Mouse (Mus musculus): ENCODE results near the gene Itih1. TPM values are rescaled to one million over a fixed set of nuclear protein-coding genes. Genes with fewer than 3 reads are reported as not detected.
A peak's percentile ranks its signal among the peaks of the same experiment; 100 is the strongest.

Itih1 gene
- polyA plus RNA-seq (2012; ENCODE audit: insufficient read depth, low replicate concordance) = 0.20 TPM in 1 of 2 replicates, not detected in the other

DNA sequence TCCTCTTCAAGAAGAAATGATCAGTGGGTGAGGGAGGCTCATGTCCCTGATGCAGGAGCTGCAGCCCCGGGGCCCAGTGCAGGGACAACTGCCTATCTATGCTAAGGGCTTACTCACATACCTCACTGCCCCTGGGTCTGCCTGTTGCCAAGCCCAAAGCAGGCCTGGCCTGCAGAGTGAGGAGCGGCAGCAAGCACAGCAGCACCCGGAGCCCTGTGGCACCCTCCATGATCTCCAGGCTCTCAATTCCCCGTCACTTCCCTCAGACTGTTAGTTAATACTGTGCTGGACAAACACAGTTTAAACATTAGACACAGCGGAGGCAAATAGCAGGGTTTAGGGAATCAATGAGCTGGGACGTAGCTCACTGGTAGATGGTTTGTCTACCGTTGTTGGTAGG is at the start of gene Itih1:
TSS of gene Itih1 (minus strand) at position 252 of the 400 bp plus-strand sequence.
- no peak for TF ChIP-seq FLI1 (IDR thresholded peaks at IDR 0.05; ENCODE audit: low read length)
- TF ChIP-seq GATA1 (IDR thresholded peaks at IDR 0.05; ENCODE audit: borderline replicate concordance, low read length) = no peak
- Histone ChIP-seq H3K4me3 (replicated peaks) (peak within 1 kb of the TSS; percentile 44), H3K27me3 (replicated peaks) (peaks cover 31% of the 10 kb centered on the region), H3K9me3 (peaks cover 5% of the 10 kb centered on the region), H3K36me3 (replicated peaks; ENCODE audit: low read length) (no peaks in the 10 kb centered on the region), H3K4me1 (peaks cover 59% of the 10 kb centered on the region)

DNA sequence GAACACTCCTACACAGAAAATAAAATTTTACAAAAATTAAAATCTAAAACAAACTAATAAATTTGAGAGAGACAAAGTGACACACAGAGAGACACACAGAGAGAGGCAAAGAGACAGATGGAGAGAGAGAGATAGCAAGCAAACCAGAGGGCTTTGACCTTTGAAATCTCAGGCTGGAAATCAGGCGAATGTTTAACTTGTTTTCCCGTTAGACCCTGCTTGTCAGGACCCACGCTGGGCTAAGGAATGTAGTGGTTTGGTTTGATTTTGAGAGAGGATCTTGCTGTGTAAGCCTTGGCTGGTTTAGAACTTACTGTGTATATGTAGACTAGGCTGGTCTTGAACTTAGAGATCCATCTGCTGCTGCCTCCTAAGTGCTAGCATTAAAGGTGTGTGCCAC is 33.1 kb upstream of the Itih1 start:
- Histone ChIP-seq H3K4me3 (replicated peaks) (no peak overlapping the region), H3K36me3 (replicated peaks; ENCODE audit: low read length) (peaks cover 54% of the 10 kb centered on the region), H3K9me3 (no peaks in the 10 kb centered on the region), H3K4me1 (peaks cover 11% of the 10 kb centered on the region), H3K27me3 (replicated peaks) (no peaks in the 10 kb centered on the region)
- TF ChIP-seq FLI1 (IDR thresholded peaks at IDR 0.05; ENCODE audit: low read length) (no peak), GATA1 (IDR thresholded peaks at IDR 0.05; ENCODE audit: borderline replicate concordance, low read length) (no peak)

- Histone ChIP-seq H3K4me1 (peaks cover 11% of the 10 kb centered on the region), H3K36me3 (replicated peaks; ENCODE audit: low read length) (peaks cover 60% of the 10 kb centered on the region), H3K4me3 (replicated peaks) (no peak overlapping the region), H3K27me3 (replicated peaks) (no peaks in the 10 kb centered on the region), H3K9me3 (no peaks in the 10 kb centered on the region)
- TF ChIP-seq FLI1 (IDR thresholded peaks at IDR 0.05; ENCODE audit: low read length) (no peak), GATA1 (IDR thresholded peaks at IDR 0.05; ENCODE audit: borderline replicate concordance, low read length) (no peak)
These were observed 31.1 kb upstream of the Itih1 start for GRCm38 (mm10) chr14:30974204-30974603.

- H3K36me3 ChIP-seq (replicated peaks; ENCODE audit: low read length) = peaks cover 54% of the 10 kb centered on the region
- no peak overlapping the region for H3K4me3 ChIP-seq (replicated peaks)
- no peaks in the 10 kb centered on the region for H3K27me3 ChIP-seq (replicated peaks)
- H3K4me1 ChIP-seq = peaks cover 12% of the 10 kb centered on the region
- H3K9me3 ChIP-seq = no peaks in the 10 kb centered on the region
- no peak for TF ChIP-seq FLI1 (IDR thresholded peaks at IDR 0.05; ENCODE audit: low read length)
- TF ChIP-seq GATA1 (IDR thresholded peaks at IDR 0.05; ENCODE audit: borderline replicate concordance, low read length) = no peak
These were observed 17.3 kb upstream of the Itih1 start for GRCm38 (mm10) chr14:30960366-30960765.

DNA sequence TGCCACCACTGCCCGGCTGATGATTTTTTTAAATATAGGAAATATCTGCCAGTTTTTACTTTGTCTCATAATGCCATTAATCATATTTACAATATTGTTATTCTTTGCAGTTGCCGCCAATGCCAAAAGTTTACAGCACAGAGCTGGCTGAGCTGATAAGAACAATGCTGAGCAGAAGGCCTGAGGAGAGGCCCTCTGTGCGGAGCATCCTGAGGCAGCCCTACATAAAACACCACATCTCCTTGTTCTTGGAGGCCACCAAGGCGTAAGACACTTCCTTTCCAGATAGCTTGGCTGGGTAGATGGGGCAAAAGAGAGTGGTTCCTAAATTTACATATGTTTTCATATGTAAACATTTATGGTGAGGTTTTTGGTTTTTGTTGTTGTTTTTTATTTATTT is 15.9 kb upstream of the Itih1 start:
- H3K4me1 ChIP-seq = peaks cover 12% of the 10 kb centered on the region
- no peaks in the 10 kb centered on the region for H3K27me3 ChIP-seq (replicated peaks)
- no peak overlapping the region for H3K4me3 ChIP-seq (replicated peaks)
- H3K36me3 ChIP-seq (replicated peaks; ENCODE audit: low read length) = peaks cover 55% of the 10 kb centered on the region
- H3K9me3 ChIP-seq = no peaks in the 10 kb centered on the region
- TF ChIP-seq GATA1 (IDR thresholded peaks at IDR 0.05; ENCODE audit: borderline replicate concordance, low read length) = no peak
- TF ChIP-seq FLI1 (IDR thresholded peaks at IDR 0.05; ENCODE audit: low read length) = no peak

DNA sequence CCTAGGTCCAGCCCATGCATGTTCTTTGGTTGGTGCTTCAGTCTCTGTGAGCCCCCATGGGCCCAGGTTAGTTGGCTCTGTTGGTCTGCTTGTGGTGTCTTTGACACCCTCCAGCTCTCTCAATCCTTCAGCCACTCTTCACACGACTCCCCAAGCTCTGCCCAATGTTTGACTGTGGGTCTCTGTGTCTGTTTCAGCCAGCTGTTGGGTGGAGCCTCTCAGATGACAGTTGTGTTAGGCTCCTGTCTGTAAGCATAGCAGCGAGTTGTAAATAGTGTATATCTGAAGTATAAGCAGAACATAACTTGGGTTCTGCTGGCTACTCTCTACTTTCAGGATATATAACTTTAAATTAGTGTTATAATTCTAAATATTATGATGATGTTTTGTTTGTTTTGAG is 15.4 kb upstream of the Itih1 start:
- Histone ChIP-seq H3K4me3 (replicated peaks) (no peak overlapping the region), H3K27me3 (replicated peaks) (no peaks in the 10 kb centered on the region), H3K9me3 (no peaks in the 10 kb centered on the region), H3K4me1 (peaks cover 15% of the 10 kb centered on the region), H3K36me3 (replicated peaks; ENCODE audit: low read length) (peaks cover 59% of the 10 kb centered on the region)
- TF ChIP-seq GATA1 (IDR thresholded peaks at IDR 0.05; ENCODE audit: borderline replicate concordance, low read length) = no peak
- TF ChIP-seq FLI1 (IDR thresholded peaks at IDR 0.05; ENCODE audit: low read length) = no peak

- Histone ChIP-seq H3K4me3 (replicated peaks) (peak within 1 kb of the TSS; percentile 99), H3K9me3 (no peaks in the 10 kb centered on the region), H3K4me1 (peaks cover 22% of the 10 kb centered on the region), H3K27me3 (replicated peaks) (peaks cover 6% of the 10 kb centered on the region), H3K36me3 (replicated peaks; ENCODE audit: low read length) (peaks cover 20% of the 10 kb centered on the region)
- TF ChIP-seq GATA1 (IDR thresholded peaks at IDR 0.05; ENCODE audit: borderline replicate concordance, low read length) (no peak), FLI1 (IDR thresholded peaks at IDR 0.05; ENCODE audit: low read length) (no peak)
These were observed 8.2 kb upstream of the Itih1 start, which contains the start of gene Nek4 for GRCm38 (mm10) chr14:30951154-30951825. Nek4 (plus strand) TSS chr14:30951377.

GRCm38 (mm10) chr14:30949986-30950385 is 6.9 kb upstream of the Itih1 start:
- peaks cover 9% of the 10 kb centered on the region for H3K36me3 ChIP-seq (replicated peaks; ENCODE audit: low read length)
- TF ChIP-seq GATA1 (IDR thresholded peaks at IDR 0.05; ENCODE audit: borderline replicate concordance, low read length) (no peak), FLI1 (IDR thresholded peaks at IDR 0.05; ENCODE audit: low read length) (no peak)
- no peak overlapping the region for H3K4me3 ChIP-seq (replicated peaks)
- no peaks in the 10 kb centered on the region for H3K9me3 ChIP-seq
- peaks cover 35% of the 10 kb centered on the region for H3K4me1 ChIP-seq
- peaks cover 12% of the 10 kb centered on the region for H3K27me3 ChIP-seq (replicated peaks)

DNA sequence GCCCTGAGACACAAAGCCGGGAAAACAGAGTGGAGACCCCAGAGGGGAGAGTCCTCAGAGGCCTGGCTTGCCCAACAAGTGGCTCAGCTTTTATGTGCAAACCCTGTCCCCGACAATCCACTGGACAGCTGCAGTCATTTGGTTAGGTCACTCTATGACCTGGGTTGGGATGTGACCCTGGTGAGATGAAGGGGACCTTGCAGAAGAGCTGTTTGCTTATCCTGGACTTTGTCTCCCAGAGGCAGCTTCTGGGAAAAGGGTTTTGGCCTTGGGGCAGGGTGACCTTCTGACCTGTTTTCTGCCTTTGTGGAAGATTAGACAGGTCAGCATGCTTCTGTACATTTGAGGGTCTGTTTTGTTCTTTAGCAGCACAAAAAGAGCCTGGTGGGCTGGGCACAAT is 1.7 kb upstream of the Itih1 start:
- Histone ChIP-seq H3K27me3 (replicated peaks) (peaks cover 30% of the 10 kb centered on the region), H3K36me3 (replicated peaks; ENCODE audit: low read length) (no peaks in the 10 kb centered on the region), H3K4me1 (peaks cover 60% of the 10 kb centered on the region), H3K4me3 (replicated peaks) (peak overlapping the region; percentile 33), H3K9me3 (peaks cover 5% of the 10 kb centered on the region)
- TF ChIP-seq FLI1 (IDR thresholded peaks at IDR 0.05; ENCODE audit: low read length) = no peak
- no peak for TF ChIP-seq GATA1 (IDR thresholded peaks at IDR 0.05; ENCODE audit: borderline replicate concordance, low read length)

DNA sequence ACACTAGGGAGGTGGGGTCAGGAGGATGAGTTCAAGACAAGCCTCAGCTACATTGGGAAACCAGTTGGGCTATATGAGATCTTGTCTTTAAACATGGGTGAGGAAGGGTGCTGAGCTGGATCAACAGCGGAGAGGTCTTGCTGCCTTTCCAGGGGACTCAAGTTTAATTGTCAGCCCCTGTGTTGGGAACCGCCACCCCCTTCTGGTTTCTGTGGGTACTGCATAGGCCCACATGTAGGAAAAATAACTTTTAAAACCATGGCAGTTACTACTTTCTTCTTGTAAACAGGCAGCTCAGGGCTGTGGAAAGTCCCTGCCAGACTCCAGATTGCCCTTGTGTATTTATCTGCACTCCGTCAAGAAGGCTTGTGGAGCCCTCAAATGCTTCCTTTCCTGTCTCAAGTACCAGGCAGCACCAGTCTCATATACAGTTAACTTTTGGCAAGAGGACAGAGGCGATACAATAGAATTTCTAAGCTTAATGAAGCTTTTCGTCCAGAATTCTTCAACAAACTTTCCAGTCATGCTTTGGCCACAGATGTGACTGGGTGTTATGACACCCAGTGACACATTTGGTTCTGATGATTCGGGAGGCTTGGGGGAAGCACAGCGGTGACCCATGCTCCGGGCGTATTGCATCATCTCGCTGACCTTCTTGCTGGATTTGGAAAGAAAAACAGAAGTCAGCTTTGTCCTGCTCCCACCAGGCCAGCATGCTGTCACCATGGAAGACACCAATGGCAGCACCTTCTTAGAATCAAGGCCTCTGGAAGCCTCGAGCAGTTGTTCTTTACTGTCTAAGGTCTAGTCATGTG is 978 bp upstream of the Itih1 start:
- peaks cover 60% of the 10 kb centered on the region for H3K4me1 ChIP-seq
- H3K27me3 ChIP-seq (replicated peaks) = peaks cover 33% of the 10 kb centered on the region
- peaks cover 5% of the 10 kb centered on the region for H3K9me3 ChIP-seq
- H3K36me3 ChIP-seq (replicated peaks; ENCODE audit: low read length) = no peaks in the 10 kb centered on the region
- TF ChIP-seq GATA1 (IDR thresholded peaks at IDR 0.05; ENCODE audit: borderline replicate concordance, low read length) (no peak), FLI1 (IDR thresholded peaks at IDR 0.05; ENCODE audit: low read length) (no peak)
- H3K4me3 ChIP-seq (replicated peaks) = peak overlapping the region; percentile 44
